Mouse (Mus musculus) ES-Bruce4 (cell line): ENCODE measurements around the gene Heatr5a. TPM values are rescaled to one million over a fixed set of nuclear protein-coding genes. Genes with fewer than 3 reads are reported as not detected.

Source experiments
- H3K27ac ChIP-seq: 2 replicates; pipeline ENCODE4 v1.5.1; 2012; ENCODE audit warnings: low read length, inconsistent platforms; ENCODE audit not compliant: insufficient read depth
- H3K27me3 ChIP-seq: 2 replicates; pipeline ENCODE4 v1.6.1; 2012; ENCODE audit warnings: mild to moderate bottlenecking, low read length, inconsistent platforms; ENCODE audit not compliant: control insufficient read depth, poor library complexity, insufficient read depth, severe bottlenecking
- H3K36me3 ChIP-seq: 2 replicates; pipeline ENCODE4 v1.6.1; 2012; ENCODE audit warnings: inconsistent platforms, mild to moderate bottlenecking, low read length, moderate library complexity; ENCODE audit not compliant: control insufficient read depth, poor library complexity, insufficient read depth, severe bottlenecking
- H3K4me1 ChIP-seq: one replicate; pipeline ENCODE4 v1.8.1; 2011; ENCODE audit warnings: low read length; ENCODE audit not compliant: control insufficient read depth, insufficient read depth
- H3K4me3 ChIP-seq: 2 replicates; pipeline ENCODE4 v1.5.1; 2011; ENCODE audit warnings: low read depth, mild to moderate bottlenecking, low read length
- H3K9ac ChIP-seq: 2 replicates; pipeline ENCODE4 v1.6.1; 2012; ENCODE audit warnings: low read depth, mild to moderate bottlenecking, inconsistent platforms; ENCODE audit not compliant: poor library complexity, severe bottlenecking
- H3K9me3 ChIP-seq: replicated peaks from 2 replicates; pipeline ENCODE4 v1.6.1; 2012; ENCODE audit warnings: mild to moderate bottlenecking, low read length, inconsistent platforms; ENCODE audit not compliant: control insufficient read depth, poor library complexity, insufficient read depth, severe bottlenecking
- CTCF ChIP-seq: IDR thresholded peaks from one replicate; pipeline ENCODE4 v1.8.1; 2011; ENCODE audit warnings: low read depth, low read length
- EP300 ChIP-seq: IDR thresholded peaks from 2 replicates; pipeline ENCODE4 v1.6.1; 2011; ENCODE audit warnings: low read depth, low read length; ENCODE audit not compliant: insufficient read depth
- POLR2A ChIP-seq: IDR thresholded peaks from one replicate; pipeline ENCODE4 v1.8.1; 2011; ENCODE audit warnings: low read length; ENCODE audit not compliant: insufficient read depth
- polyA plus RNA-seq: library from polyadenylated mRNA; stranded (reverse); fragments of >200 nt; gene quantifications from 2 replicates; pipeline ENCODE4 v1.2.4, GENCODE M21; 2011; ENCODE audit warnings: low read depth; ENCODE audit not compliant: missing spikeins, insufficient read depth, insufficient read length

Heatr5a gene
- polyA plus RNA-seq, result 34.2 and 36.3 TPM in 2 replicates

DNA sequence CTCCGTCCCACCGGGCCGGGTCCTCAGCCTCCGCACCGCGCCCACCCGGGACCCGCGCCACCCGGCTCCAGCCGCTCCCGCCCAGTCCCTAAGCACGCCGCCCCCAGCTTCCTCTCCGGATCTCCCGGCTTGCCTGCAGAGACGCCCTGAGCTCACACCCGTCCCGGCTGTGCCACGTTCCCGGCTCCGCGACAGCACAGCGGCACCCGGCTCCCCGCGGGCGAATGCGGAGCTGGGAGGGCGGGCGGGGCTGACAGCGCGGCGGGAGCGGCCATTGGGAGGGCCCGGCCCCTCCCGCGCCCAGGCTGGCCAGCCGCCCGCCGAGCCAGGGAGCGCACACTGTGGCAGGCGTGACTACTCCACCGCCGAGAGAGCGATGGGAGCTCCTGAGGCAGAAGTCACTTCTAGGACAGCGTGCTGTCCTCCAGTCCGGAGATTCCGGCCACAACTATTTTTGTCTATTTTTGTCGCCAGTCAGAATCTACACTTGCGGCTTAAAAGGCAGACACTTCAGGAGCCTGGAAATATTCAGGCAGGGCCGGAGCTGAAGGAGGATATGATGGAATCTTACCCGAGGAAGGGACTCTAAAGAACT is at the start of gene Heatr5a:
TSS of gene Heatr5a (minus strand) at position 252 of the 595 bp plus-strand sequence.
- Histone ChIP-seq H3K9me3 (no peaks in the 10 kb centered on the region), H3K27me3 (no peaks in the 10 kb centered on the region), H3K9ac (peak within 1 kb of the TSS; percentile 84), H3K4me1 (no peaks in the 10 kb centered on the region), H3K4me3 (peak within 1 kb of the TSS; percentile 80), H3K27ac (no peak within 1 kb of the TSS), H3K36me3 (no peaks in the 10 kb centered on the region)
- peak; percentile 59; the same call in 1 of the 2 replicates for TF ChIP-seq EP300
- no peak for TF ChIP-seq POLR2A

DNA sequence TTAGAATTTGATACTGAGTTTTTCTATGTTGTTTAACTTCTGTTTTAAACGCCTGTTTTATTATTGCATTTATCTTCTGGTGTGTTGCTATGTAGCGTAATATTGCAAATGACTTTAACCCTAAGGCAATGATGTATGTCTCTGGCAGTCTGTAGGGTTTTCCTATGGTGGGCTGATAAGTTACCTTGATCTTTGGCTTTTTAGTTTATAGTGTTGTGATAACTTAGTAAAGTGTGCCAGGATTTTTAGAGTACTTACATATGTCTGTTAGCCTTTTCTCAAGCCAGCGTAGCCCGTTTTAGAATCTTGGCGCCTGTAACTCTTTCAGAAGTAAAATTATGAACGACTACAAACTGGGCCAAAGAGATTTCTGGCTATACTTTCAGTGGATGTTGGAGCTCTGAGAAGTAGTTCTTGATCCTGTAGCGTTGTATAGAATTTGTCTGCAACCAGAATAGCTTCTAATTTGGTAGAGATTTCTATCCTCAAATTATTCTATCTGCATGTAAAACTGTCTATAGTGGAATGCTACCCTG is 43.4 kb upstream of the Heatr5a start:
- no peaks in the 10 kb centered on the region for H3K9me3 ChIP-seq
- no peak overlapping the region for H3K9ac ChIP-seq
- no peak for TF ChIP-seq EP300
- H3K27ac ChIP-seq, result no peak overlapping the region
- H3K27me3 ChIP-seq, result no peaks in the 10 kb centered on the region
- no peaks in the 10 kb centered on the region for H3K36me3 ChIP-seq
- no peaks in the 10 kb centered on the region for H3K4me1 ChIP-seq
- no peak overlapping the region for H3K4me3 ChIP-seq

GRCm38 (mm10) chr12:52014044-52014443 is 42.9 kb upstream of the Heatr5a start:
- H3K27me3 ChIP-seq, result no peaks in the 10 kb centered on the region
- no peak overlapping the region for H3K4me3 ChIP-seq
- no peak for TF ChIP-seq POLR2A
- no peak for TF ChIP-seq EP300
- no peak for TF ChIP-seq CTCF
- H3K27ac ChIP-seq, result no peak overlapping the region
- no peaks in the 10 kb centered on the region for H3K9me3 ChIP-seq
- H3K9ac ChIP-seq, result no peak overlapping the region
- H3K4me1 ChIP-seq, result no peaks in the 10 kb centered on the region
- no peaks in the 10 kb centered on the region for H3K36me3 ChIP-seq

- Histone ChIP-seq H3K9ac (no peak overlapping the region), H3K9me3 (no peaks in the 10 kb centered on the region), H3K4me3 (no peak overlapping the region), H3K36me3 (no peaks in the 10 kb centered on the region), H3K27me3 (no peaks in the 10 kb centered on the region), H3K4me1 (no peaks in the 10 kb centered on the region), H3K27ac (no peak overlapping the region)
- TF ChIP-seq POLR2A (no peak), CTCF (no peak), EP300 (no peak)
Observed at GRCm38 (mm10) chr12:52013274-52013673, 42.2 kb upstream of the Heatr5a start.

- H3K9me3 ChIP-seq, result no peaks in the 10 kb centered on the region; the same call in 1 of the 2 replicates
- H3K27ac ChIP-seq, result no peak overlapping the region
Observed at GRCm38 (mm10) chr12:52012159-52012558, 41.0 kb upstream of the Heatr5a start.

GRCm38 (mm10) chr12:52010630-52010961 is 39.5 kb upstream of the Heatr5a start:
- no peak for TF ChIP-seq CTCF
- no peak for TF ChIP-seq EP300
- no peak for TF ChIP-seq POLR2A
- H3K27me3 ChIP-seq, result no peaks in the 10 kb centered on the region
- H3K9ac ChIP-seq, result no peak overlapping the region
- no peak overlapping the region for H3K4me3 ChIP-seq
- no peaks in the 10 kb centered on the region; the same call in 1 of the 2 replicates for H3K9me3 ChIP-seq
- H3K27ac ChIP-seq, result no peak overlapping the region
- no peaks in the 10 kb centered on the region for H3K4me1 ChIP-seq
- H3K36me3 ChIP-seq, result no peaks in the 10 kb centered on the region

More at GRCm38 (mm10) chr12:52012159-52012558, 41.0 kb upstream of the Heatr5a start:
- no peaks in the 10 kb centered on the region for H3K27me3 ChIP-seq
- H3K4me3 ChIP-seq, result no peak overlapping the region
- no peaks in the 10 kb centered on the region for H3K36me3 ChIP-seq
- TF ChIP-seq CTCF (no peak), POLR2A (no peak), EP300 (no peak)
- H3K9ac ChIP-seq, result no peak overlapping the region
- no peaks in the 10 kb centered on the region for H3K4me1 ChIP-seq
